Mouse (Mus musculus) stomach, embryonic 14.5 days (tissue): ENCODE data around the gene Mdk. TPM values are rescaled to one million over a fixed set of nuclear protein-coding genes. Genes with fewer than 3 reads are reported as not detected.

ENCODE experiments used
- ATAC-seq: fragments of 200-750 bp; cut with Nextera tagmentation; 2 replicates; pipeline ENCODE4 v1.8.0; 2017; ENCODE audit warnings: low read depth, moderate TSS enrichment; ENCODE audit not compliant: insufficient number of reproducible peaks, insufficient read depth, low FRiP score
- H3K27ac ChIP-seq: fragments of 300-500 bp; sonication (generic); 2 replicates; pipeline ENCODE4 v1.5.1; 2014; ENCODE audit warnings: mild to moderate bottlenecking, low read length, moderate library complexity, mixed read lengths
- H3K27me3 ChIP-seq: fragments of 300-500 bp; sonication (generic); 2 replicates; pipeline ENCODE4 v1.6.1; 2014; ENCODE audit warnings: low read length, control low read depth, mixed read lengths; ENCODE audit not compliant: control insufficient read depth, insufficient read depth
- H3K36me3 ChIP-seq: fragments of 300-500 bp; sonication (generic); 2 replicates; pipeline ENCODE4 v1.6.1; 2014; ENCODE audit warnings: mild to moderate bottlenecking, control low read depth, low read length, moderate library complexity, mixed read lengths; ENCODE audit not compliant: control insufficient read depth, insufficient read depth
- H3K4me1 ChIP-seq: fragments of 300-500 bp; sonication (generic); 2 replicates; pipeline ENCODE4 v1.6.1; 2014; ENCODE audit warnings: low read length, control low read depth, mixed read lengths; ENCODE audit not compliant: control insufficient read depth, insufficient read depth
- H3K4me2 ChIP-seq: fragments of 300-500 bp; sonication (generic); replicated peaks from 2 replicates; pipeline ENCODE4 v1.6.1; 2014; ENCODE audit warnings: low read depth, low read length, control low read depth
- H3K4me3 ChIP-seq: fragments of 300-500 bp; sonication (generic); 2 replicates; pipeline ENCODE4 v1.5.1; 2014; ENCODE audit warnings: low read depth, low read length, control low read depth
- H3K9ac ChIP-seq: fragments of 300-500 bp; sonication (generic); replicated peaks from 2 replicates; pipeline ENCODE4 v1.6.1; 2014; ENCODE audit warnings: low read depth, mild to moderate bottlenecking, control low read depth, low read length, moderate library complexity, mixed read lengths
- H3K9me3 ChIP-seq: fragments of 300-500 bp; sonication (generic); 2 replicates; pipeline ENCODE4 v1.6.1; 2016; ENCODE audit warnings: low read depth, low read length, control low read depth; ENCODE audit not compliant: control insufficient read depth
- WGBS: fragments of 180-500 bp; shearing (Covaris S2); extraction: QIAGEN DNeasy Blood & Tissue Kit; methylation state at CpG from one replicate; pipeline ENCODE4 v1.1.7; 2014; 5-methylcytosine and 5-hydroxymethylcytosine counted together
- polyA plus RNA-seq: library from polyadenylated mRNA; unstranded; fragments of >200 nt; fragmentation: Nextera tagmentation; extraction: Ambion mirVana; gene quantifications from 2 replicates; pipeline ENCODE4 v1.2.1, GENCODE M21; 2014

Mdk gene
- polyA plus RNA-seq, 1 experiment from 2014 or later: 1,256 TPM

GRCm38 (mm10) chr2:91924726-91925125 lies 7.4 kb downstream of the Mdk start:
- Histone ChIP-seq H3K4me2 (no peak overlapping the region), H3K9me3 (no peaks in the 10 kb centered on the region), H3K27ac (no peak overlapping the region), H3K4me3 (no peak overlapping the region), H3K27me3 (peaks cover 13% of the 10 kb centered on the region), H3K9ac (no peak overlapping the region), H3K4me1 (peaks cover 18% of the 10 kb centered on the region; the same call in 1 of the 2 replicates), H3K36me3 (no peaks in the 10 kb centered on the region)
- ATAC-seq: no peak
- WGBS: 89% methylated on average over 1 of the region's 1 CpGs

GRCm38 (mm10) chr2:91923415-91924337 lies 8.4 kb downstream of the Mdk start:
- H3K4me2 ChIP-seq: peak overlapping the region; percentile 47
- peaks cover 18% of the 10 kb centered on the region; the same call in 1 of the 2 replicates for H3K4me1 ChIP-seq
- H3K36me3 ChIP-seq: peaks cover under 1% of the 10 kb centered on the region; the same call in 1 of the 2 replicates
- H3K27ac ChIP-seq: no peak overlapping the region
- peaks cover 13% of the 10 kb centered on the region for H3K27me3 ChIP-seq
- no peak overlapping the region for H3K9ac ChIP-seq
- peak overlapping the region; percentile 45 for H3K4me3 ChIP-seq
- WGBS: 5% methylated on average over 54 of the region's 54 CpGs
- no peaks in the 10 kb centered on the region for H3K9me3 ChIP-seq
- no peak for ATAC-seq

GRCm38 (mm10) chr2:91922586-91923414 lies 9.3 kb downstream of the Mdk start:
- Histone ChIP-seq H3K4me2 (peak overlapping the region; percentile 98), H3K9me3 (no peaks in the 10 kb centered on the region), H3K36me3 (peaks cover 10% of the 10 kb centered on the region; the same call in 1 of the 2 replicates), H3K9ac (no peak overlapping the region), H3K27ac (no peak overlapping the region), H3K4me3 (peak overlapping the region; percentile 45), H3K27me3 (peaks cover 13% of the 10 kb centered on the region), H3K4me1 (peaks cover 15% of the 10 kb centered on the region; the same call in 1 of the 2 replicates)
- ATAC-seq: no peak
- WGBS: 2% methylated on average over 36 of the region's 37 CpGs

GRCm38 (mm10) chr2:91921790-91922570 lies 10.1 kb downstream of the Mdk start:
- Histone ChIP-seq H3K4me3 (peak overlapping the region; percentile 45), H3K27ac (no peak overlapping the region), H3K4me2 (peak overlapping the region; percentile 98), H3K9ac (no peak overlapping the region), H3K27me3 (peaks cover 13% of the 10 kb centered on the region), H3K4me1 (peaks cover 15% of the 10 kb centered on the region; the same call in 1 of the 2 replicates), H3K36me3 (peaks cover 17% of the 10 kb centered on the region), H3K9me3 (no peaks in the 10 kb centered on the region)
- WGBS: under 1% methylated on average over 61 of the region's 64 CpGs
- ATAC-seq: peak; percentile 62; the same call in 1 of the 2 replicates

GRCm38 (mm10) chr2:91921181-91921789 lies 10.8 kb downstream of the Mdk start:
- no peak; the same call in 1 of the 2 replicates for ATAC-seq
- H3K4me1 ChIP-seq: peaks cover 15% of the 10 kb centered on the region; the same call in 1 of the 2 replicates
- no peak overlapping the region for H3K9ac ChIP-seq
- H3K4me3 ChIP-seq: peak overlapping the region; percentile 45
- H3K27ac ChIP-seq: no peak overlapping the region
- peak overlapping the region; percentile 98 for H3K4me2 ChIP-seq
- WGBS: 3% methylated on average over 31 of the region's 31 CpGs
- H3K9me3 ChIP-seq: no peaks in the 10 kb centered on the region
- peaks cover 13% of the 10 kb centered on the region for H3K27me3 ChIP-seq
- peaks cover 24% of the 10 kb centered on the region for H3K36me3 ChIP-seq

GRCm38 (mm10) chr2:91920130-91920529 lies 12.0 kb downstream of the Mdk start:
- H3K36me3 ChIP-seq: peaks cover 25% of the 10 kb centered on the region
- no peaks in the 10 kb centered on the region for H3K9me3 ChIP-seq
- H3K4me1 ChIP-seq: peaks cover 15% of the 10 kb centered on the region; the same call in 1 of the 2 replicates
- H3K27me3 ChIP-seq: peaks cover 13% of the 10 kb centered on the region
- WGBS: 58% methylated on average over 4 of the region's 4 CpGs
- H3K4me2 ChIP-seq: no peak overlapping the region
- no peak for ATAC-seq
- no peak overlapping the region for H3K27ac ChIP-seq
- H3K9ac ChIP-seq: no peak overlapping the region
- no peak overlapping the region for H3K4me3 ChIP-seq

GRCm38 (mm10) chr2:91917096-91917495 lies 15.0 kb downstream of the Mdk start:
- Histone ChIP-seq H3K4me1 (peaks cover 6% of the 10 kb centered on the region; the same call in 1 of the 2 replicates), H3K27ac (no peak overlapping the region), H3K4me3 (no peak overlapping the region), H3K9me3 (no peaks in the 10 kb centered on the region), H3K27me3 (peaks cover 3% of the 10 kb centered on the region), H3K4me2 (no peak overlapping the region), H3K36me3 (peaks cover 46% of the 10 kb centered on the region), H3K9ac (no peak overlapping the region)
- WGBS: 93% methylated on average over 7 of the region's 7 CpGs
- ATAC-seq: no peak
